Mouse (Mus musculus) embryonic stem cell, embryonic (primary cell): ENCODE data around the gene Cul4a.

Source experiments
- CTCF ChIA-PET, 4 experiments: fragments of 300-600 bp in 2 of 4; fragments of 350-600 bp in 2 of 4; sonication (Branson Sonifier 250); formaldehyde crosslinking; loops; one replicate each; lab custom pipeline; 2022; ENCODE audit warnings: inconsistent platforms in 2 of 4; lab: Charles Lee
- POLR2A ChIA-PET, 4 experiments: fragments of 300-600 bp in 2 of 4; fragments of 350-600 bp in 2 of 4; sonication (Branson Sonifier 250); formaldehyde crosslinking; loops; one replicate each; lab custom pipeline; 2022; ENCODE audit warnings: antibody characterized with exemption in 4 of 4, inconsistent platforms in 1 of 4; lab: Charles Lee

Gene Cul4a

DNA sequence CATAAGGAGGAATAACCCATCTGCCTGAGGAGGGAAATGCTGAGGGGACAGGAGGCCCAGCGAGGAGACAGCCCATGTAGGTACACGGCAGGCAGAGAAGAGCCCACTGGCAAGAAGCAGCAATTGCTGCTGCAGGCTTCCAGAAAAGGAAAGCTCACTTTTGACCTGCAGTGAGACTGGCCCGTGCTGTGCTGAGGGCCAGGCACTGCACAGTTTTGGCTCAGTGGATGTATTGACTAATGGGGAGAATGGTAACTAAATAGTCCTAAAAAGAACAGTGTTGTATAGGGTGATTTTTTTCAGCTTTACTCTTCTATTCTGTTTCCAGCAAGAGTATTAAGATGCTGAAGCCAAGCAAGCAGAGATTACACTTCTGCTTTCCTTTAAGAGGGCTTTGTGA is 13.1 kb downstream of the Cul4a start:
- ChIA-PET CTCF (no interaction called here), POLR2A (no interaction called here)

DNA sequence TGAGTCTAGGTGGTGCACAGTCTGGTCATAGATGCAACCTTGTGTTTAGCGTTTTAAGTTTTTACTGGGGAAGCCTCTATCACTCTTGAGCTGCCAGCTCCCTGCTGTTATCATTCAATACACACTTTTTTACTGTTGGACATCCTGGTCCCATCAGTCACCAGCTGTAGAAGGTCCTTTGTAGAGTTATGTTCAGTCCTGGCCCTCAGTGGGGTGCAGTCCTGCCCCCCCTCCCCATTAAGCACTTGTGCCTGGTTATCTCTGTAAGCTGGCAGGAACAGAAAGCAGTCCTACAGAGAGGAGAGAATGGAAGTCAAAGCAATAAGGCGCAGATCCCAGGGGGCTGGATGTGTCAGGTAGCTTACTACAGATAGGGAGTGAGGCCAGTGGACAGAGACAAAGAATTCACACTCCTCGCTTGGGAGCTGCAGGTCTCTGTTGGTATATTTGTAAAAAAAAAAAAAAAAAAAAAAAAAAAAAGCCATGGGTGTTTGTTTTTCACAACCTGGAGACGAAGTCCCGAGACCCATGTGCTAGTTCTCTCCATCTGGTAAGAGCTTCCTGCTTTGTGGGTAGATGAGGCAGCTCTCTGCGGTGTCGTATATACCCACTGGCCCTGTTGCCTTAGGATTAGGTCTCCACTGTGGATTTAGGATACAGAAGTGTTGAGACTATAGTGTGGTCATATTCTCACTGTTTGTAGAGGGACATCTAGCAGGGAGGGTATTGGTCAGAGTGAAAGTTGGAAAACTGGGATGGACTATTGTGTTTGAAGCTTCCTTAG is 15.7 kb downstream of the Cul4a start:
- ChIA-PET POLR2A (interaction anchor here in 2 of 4 experiments (0.6 to 2.3 kb wide), 7 partner anchors 15 to 1940 kb away, joined by 3 to 6 read pairs (median 4); partner anchors contain the start of genes Cul4a (in 2 of the 2) and Pcid2 (in 2 of the 2)), CTCF (interaction anchor here in 3 of 4 experiments (0.5 to 1.0 kb wide), 4 partner anchors 11 to 92 kb away, joined by 3 to 6 read pairs (median 4); no protein-coding TSS in a partner anchor)

- ChIA-PET POLR2A (interaction anchor here in 2 of 4 experiments (1.2 to 2.3 kb wide), 2 partner anchors 17 to 18 kb away, joined by 3 to 6 read pairs; partner anchors contain the start of genes Cul4a (in 1 of the 2) and Pcid2 (in 1 of the 2)), CTCF (no interaction called here)
Measured at GRCm38 (mm10) chr8:13122887-13123421, 17.5 kb downstream of the Cul4a start.

GRCm38 (mm10) chr8:13124897-13125296 is 19.5 kb downstream of the Cul4a start:
- ChIA-PET POLR2A (interaction anchor here in 3 of 4 experiments (0.6 to 2.4 kb wide), 8 partner anchors 14 to 703 kb away, joined by 3 to 7 read pairs (median 3); partner anchors contain the start of gene Lamp1 (in 1 of the 3)), CTCF (no interaction called here)

DNA sequence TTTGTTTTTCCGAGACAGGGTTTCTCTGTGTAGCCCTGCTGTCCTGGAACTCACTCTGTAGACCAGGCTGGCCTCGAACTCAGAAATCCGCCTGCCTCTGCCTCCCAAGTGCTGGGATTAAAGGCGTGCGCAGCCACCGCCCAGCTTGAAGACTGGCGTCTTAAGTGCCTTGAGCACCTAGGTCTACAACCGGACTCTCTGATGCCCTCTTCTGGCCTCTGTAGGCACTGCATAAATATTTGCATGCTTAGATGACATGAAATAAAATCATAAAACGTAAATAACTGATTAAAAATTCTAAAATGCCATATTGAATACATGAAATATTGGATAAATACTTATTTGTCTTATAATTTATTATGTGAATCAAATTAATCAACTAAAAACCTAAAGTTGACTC is 26.8 kb downstream of the Cul4a start:
- ChIA-PET CTCF (interaction anchor here (0.5 to 1.7 kb wide), 22 partner anchors 9 to 236 kb away, joined by 3 to 8 read pairs (median 3); partner anchors contain the start of genes Adprhl1 (in 1 of the 4), Cul4a (in 1 of the 4) and Pcid2 (in 1 of the 4)), POLR2A (interaction anchor here in 2 of 4 experiments (0.7 to 1.6 kb wide), 3 partner anchors 18 to 27 kb away, joined by 4 to 5 read pairs (median 4); partner anchors contain the start of gene Lamp1 (in 1 of the 2))

GRCm38 (mm10) chr8:13139641-13140182 is 34.3 kb downstream of the Cul4a start:
- CTCF ChIA-PET = interaction anchor here in 3 of 4 experiments (0.5 to 0.6 kb wide), 4 partner anchors 39 to 1520 kb away, joined by 3 read pairs; no protein-coding TSS in a partner anchor
- POLR2A ChIA-PET = interaction anchor here in 2 of 4 experiments (1.0 to 3.7 kb wide), 30 partner anchors 9 to 409 kb away, joined by 3 to 24 read pairs (median 4); partner anchors contain the start of genes Cul4a (in 2 of the 2), Lamp1 (in 2 of the 2), Pcid2 (in 2 of the 2) and Dcun1d2 (in 1 of the 2)

DNA sequence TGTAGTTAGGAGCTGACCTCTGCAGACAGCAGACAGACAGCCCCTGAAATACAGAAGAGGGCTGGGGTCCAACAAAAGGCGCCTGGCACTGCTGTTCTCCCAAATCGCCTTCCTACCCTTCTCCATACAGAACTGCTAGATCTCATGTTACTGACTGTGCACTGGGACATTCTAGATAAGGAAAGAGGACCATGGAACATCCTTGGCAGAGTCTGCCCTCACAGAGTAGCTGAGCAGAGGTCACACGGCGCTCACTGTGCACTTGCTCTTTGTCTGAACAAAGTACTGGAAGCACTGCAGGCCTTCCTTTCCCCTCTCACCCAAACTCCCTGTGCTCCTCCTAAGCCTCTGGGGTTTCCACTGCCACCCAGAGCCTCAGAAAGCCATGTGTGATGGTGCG is 36.3 kb downstream of the Cul4a start:
- CTCF ChIA-PET = interaction anchor here in 2 of 4 experiments (0.5 to 1.4 kb wide), 2 partner anchors 10 to 154 kb away, joined by 4 to 5 read pairs; no protein-coding TSS in a partner anchor

DNA sequence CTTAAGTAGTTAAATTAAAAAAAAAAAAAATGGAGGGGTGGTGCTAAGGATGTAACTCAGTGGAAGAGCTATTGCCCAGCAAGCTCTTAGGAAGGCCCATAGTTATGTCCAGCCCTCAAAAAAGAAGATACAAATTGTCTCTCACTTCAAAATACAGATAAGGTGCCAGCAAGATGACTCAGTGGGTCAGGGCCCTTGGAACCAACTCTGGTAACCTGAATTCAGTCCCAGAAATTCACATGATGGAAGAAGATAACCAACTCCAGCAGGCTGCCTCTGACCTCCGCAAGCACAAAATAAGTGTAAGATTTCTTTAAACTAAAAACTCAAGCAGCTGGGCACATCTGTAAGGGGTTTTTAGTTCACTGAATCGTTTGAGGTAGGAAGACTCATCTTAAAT is 43.1 kb downstream of the Cul4a start:
- CTCF ChIA-PET = no interaction called here

More for the DNA sequence above, 36.3 kb downstream of the Cul4a start:
- POLR2A ChIA-PET = interaction anchor here in 2 of 4 experiments (1.2 to 2.9 kb wide), 5 partner anchors 18 to 61 kb away, joined by 3 to 15 read pairs (median 7); partner anchors contain the start of gene Lamp1 (in 2 of the 2)

GRCm38 (mm10) chr8:13149287-13149686 is 43.9 kb downstream of the Cul4a start:
- CTCF ChIA-PET = interaction anchor here in 2 of 4 experiments (0.7 to 1.0 kb wide), 4 partner anchors 10 to 151 kb away, joined by 3 to 6 read pairs (median 4); partner anchors contain the start of genes Adprhl1 (in 2 of the 2) and Lamp1 (in 1 of the 2)
- POLR2A ChIA-PET = interaction anchor here in 3 of 4 experiments (0.6 to 3.2 kb wide), 11 partner anchors 9 to 1539 kb away, joined by 3 to 20 read pairs (median 4); partner anchors contain the start of genes Lamp1 (in 2 of the 3) and Adprhl1 (in 1 of the 3)

More for the DNA sequence above, 43.1 kb downstream of the Cul4a start:
- POLR2A ChIA-PET = interaction anchor here in 2 of 4 experiments (1.2 to 3.2 kb wide), 7 partner anchors 9 to 105 kb away, joined by 4 to 20 read pairs (median 11); partner anchors contain the start of genes Lamp1 (in 2 of the 2) and Adprhl1 (in 1 of the 2)

DNA sequence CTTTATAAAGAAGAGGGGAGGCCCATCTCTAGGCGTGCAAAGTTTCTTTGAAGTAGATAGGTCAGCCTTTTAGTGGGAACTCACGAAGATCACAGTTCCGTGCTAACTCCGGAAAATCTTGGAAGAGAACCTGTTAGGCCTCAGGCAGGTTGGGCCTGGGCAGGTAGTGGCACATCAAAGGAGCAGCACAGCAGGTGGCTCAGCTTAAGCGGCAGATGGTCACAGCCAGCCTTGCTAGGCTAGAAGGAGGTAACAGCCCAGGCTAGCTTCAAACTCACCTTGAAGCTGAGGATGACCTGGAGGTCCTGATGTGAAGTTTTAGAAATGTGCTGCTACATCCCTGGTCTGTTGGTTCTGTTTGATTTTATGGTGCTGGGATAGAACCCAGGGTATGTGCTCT is 44.4 kb downstream of the Cul4a start:
- POLR2A ChIA-PET = interaction anchor here in 3 of 4 experiments (0.6 to 3.2 kb wide), 11 partner anchors 9 to 1539 kb away, joined by 3 to 20 read pairs (median 4); partner anchors contain the start of genes Lamp1 (in 2 of the 3) and Adprhl1 (in 1 of the 3)
- CTCF ChIA-PET = interaction anchor here in 3 of 4 experiments (0.7 to 1.0 kb wide), 6 partner anchors 9 to 152 kb away, joined by 3 to 6 read pairs (median 4); partner anchors contain the start of genes Adprhl1 (in 2 of the 3) and Lamp1 (in 1 of the 3)

- POLR2A ChIA-PET = interaction anchor here in 2 of 4 experiments (0.8 to 3.2 kb wide), 3 partner anchors 11 to 19 kb away, joined by 4 to 15 read pairs (median 4); no protein-coding TSS in a partner anchor
Measured at GRCm38 (mm10) chr8:13150929-13151328, 45.5 kb downstream of the Cul4a start.

DNA sequence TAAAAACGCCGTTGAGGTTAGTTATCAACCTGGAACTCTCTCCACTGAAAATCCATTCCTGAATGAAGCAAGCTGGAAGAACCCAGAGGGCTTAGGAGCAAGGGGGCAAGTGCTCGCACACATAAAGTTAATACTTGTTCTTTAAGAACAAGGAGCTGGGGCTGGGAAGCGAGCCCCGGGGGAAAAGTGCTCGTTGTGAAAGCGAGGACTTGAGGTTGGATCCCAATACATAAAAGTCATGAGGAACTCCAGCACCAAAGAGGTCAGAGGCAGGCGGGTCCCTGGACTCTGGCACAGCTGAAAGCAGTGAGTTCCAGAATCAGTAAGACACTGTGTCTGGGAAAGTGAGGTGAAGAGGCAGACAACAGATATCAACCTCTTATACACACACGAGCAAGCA is 48.7 kb downstream of the Cul4a start:
- ChIA-PET CTCF (interaction anchor here in 2 of 4 experiments (0.6 to 1.3 kb wide), 2 partner anchors 60 to 205 kb away, joined by 4 read pairs; no protein-coding TSS in a partner anchor), POLR2A (interaction anchor here in 3 of 4 experiments (0.6 to 2.0 kb wide), 10 partner anchors 9 to 858 kb away, joined by 3 to 12 read pairs (median 4); no protein-coding TSS in a partner anchor)

More at GRCm38 (mm10) chr8:13150929-13151328, 45.5 kb downstream of the Cul4a start:
- CTCF ChIA-PET = no interaction called here

DNA sequence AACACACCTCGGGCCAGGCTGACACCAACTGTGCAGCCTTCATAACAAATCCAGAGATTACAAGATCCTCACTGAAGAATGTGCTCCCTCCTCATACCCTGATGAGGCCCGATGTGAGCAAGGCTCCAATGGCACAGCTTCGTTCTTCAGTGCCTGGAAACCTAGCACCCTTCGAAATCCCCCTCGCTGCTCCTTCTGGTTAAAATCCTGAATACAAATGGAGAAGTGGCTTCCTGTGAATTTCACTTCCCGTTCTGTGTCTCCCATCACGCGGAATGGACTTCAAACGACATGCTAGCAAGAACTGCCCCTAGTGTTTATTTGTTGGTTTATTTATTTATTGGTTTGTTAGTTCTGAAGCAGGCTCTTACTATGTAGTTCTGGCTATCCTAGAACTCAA is 49.9 kb downstream of the Cul4a start:
- ChIA-PET POLR2A (interaction anchor here in 1 of 4 experiments (13.8 kb wide), 1 partner anchor 50 kb away, joined by 191 read pairs; the partner anchor contains the start of gene Grtp1), CTCF (interaction anchor here in 1 of 4 experiments (1.3 kb wide), 1 partner anchor 58 kb away, joined by 4 read pairs; no protein-coding TSS in a partner anchor)

GRCm38 (mm10) chr8:13156327-13157097 is 51.1 kb downstream of the Cul4a start:
- ChIA-PET CTCF (interaction anchor here in 1 of 4 experiments (0.5 kb wide), 1 partner anchor 18 kb away, joined by 5 read pairs; no protein-coding TSS in a partner anchor), POLR2A (interaction anchor here in 2 of 4 experiments (1.3 to 13.8 kb wide), 5 partner anchors 18 to 131 kb away, joined by 3 to 191 read pairs (median 4); partner anchors contain the start of gene Grtp1 (in 1 of the 2))

GRCm38 (mm10) chr8:13158718-13159376 is 53.4 kb downstream of the Cul4a start, which contains the start of gene Lamp1:
Lamp1 (plus strand) TSS chr8:13159161.
- ChIA-PET POLR2A (interaction anchor here (0.6 to 13.8 kb wide), 60 partner anchors 8 to 807 kb away, joined by 3 to 210 read pairs (median 4); partner anchors contain the start of genes Dcun1d2 (in 3 of the 4), Tmco3 (in 3 of the 4), Cul4a (in 2 of the 4) and Grtp1 (in 2 of the 4)), CTCF (interaction anchor here in 2 of 4 experiments (0.6 to 0.9 kb wide), 4 partner anchors 9 to 247 kb away, joined by 3 to 7 read pairs (median 4); no protein-coding TSS in a partner anchor)
